Mouse (Mus musculus): ENCODE results near the gene Hoxd12.

Gene Hoxd12

GRCm38 (mm10) chr2:74693432-74693827, 18.6 kb downstream of the Hoxd12 start:
- no peak for DNase-seq (ENCODE audit: low read depth in 1 of 2, low spot score in 2 of 2)

- no peak for DNase-seq (ENCODE audit: low read depth in 1 of 2, low spot score in 2 of 2)
Measured at GRCm38 (mm10) chr2:74694066-74694465, 19.3 kb downstream of the Hoxd12 start.

GRCm38 (mm10) chr2:74695383-74695782, 20.6 kb downstream of the Hoxd12 start:
- DNase-seq (ENCODE audit: low read depth in 1 of 2, low spot score in 2 of 2): no peak

- no peak for DNase-seq (ENCODE audit: low read depth in 1 of 2, low spot score in 2 of 2)
Measured at GRCm38 (mm10) chr2:74695813-74696430, 21.1 kb downstream of the Hoxd12 start.

GRCm38 (mm10) chr2:74696442-74697335, 21.9 kb downstream of the Hoxd12 start:
- DNase-seq (ENCODE audit: low read depth in 1 of 2, low spot score in 2 of 2): no peak

GRCm38 (mm10) chr2:74697567-74698121, 22.8 kb downstream of the Hoxd12 start, which contains the start of gene Hoxd9:
Hoxd9 (plus strand) TSS chr2:74697727.
- no peak for DNase-seq (ENCODE audit: low read depth in 1 of 2, low spot score in 2 of 2)

GRCm38 (mm10) chr2:74698201-74699052, 23.6 kb downstream of the Hoxd12 start:
- no peak for DNase-seq (ENCODE audit: low read depth in 1 of 2, low spot score in 2 of 2)

GRCm38 (mm10) chr2:74699053-74699430, 24.2 kb downstream of the Hoxd12 start:
- DNase-seq (ENCODE audit: low read depth in 1 of 2, low spot score in 2 of 2): no peak

GRCm38 (mm10) chr2:74699664-74700545, 25.1 kb downstream of the Hoxd12 start:
- no peak for DNase-seq (ENCODE audit: low read depth in 1 of 2, low spot score in 2 of 2)

- no peak for DNase-seq (ENCODE audit: low read depth in 1 of 2, low spot score in 2 of 2)
Measured at GRCm38 (mm10) chr2:74700546-74701112, 25.8 kb downstream of the Hoxd12 start.

GRCm38 (mm10) chr2:74701949-74702819, 27.4 kb downstream of the Hoxd12 start:
- DNase-seq (ENCODE audit: low read depth in 1 of 2, low spot score in 2 of 2): no peak

- DNase-seq (ENCODE audit: low read depth in 1 of 2, low spot score in 2 of 2): no peak
Measured at GRCm38 (mm10) chr2:74702820-74703219, 28.0 kb downstream of the Hoxd12 start.

- DNase-seq (ENCODE audit: low read depth in 1 of 2, low spot score in 2 of 2): no peak
Measured at GRCm38 (mm10) chr2:74703317-74703716, 28.5 kb downstream of the Hoxd12 start.

- no peak for DNase-seq (ENCODE audit: low read depth in 1 of 2, low spot score in 2 of 2)
Measured at GRCm38 (mm10) chr2:74703720-74704392, 29.0 kb downstream of the Hoxd12 start.

- no peak for DNase-seq (ENCODE audit: low read depth in 1 of 2, low spot score in 2 of 2)
Measured at GRCm38 (mm10) chr2:74704393-74704998, 29.7 kb downstream of the Hoxd12 start, which contains the start of gene Hoxd8. Hoxd8 (plus strand) TSS chr2:74704615.

GRCm38 (mm10) chr2:74704999-74705466, 30.2 kb downstream of the Hoxd12 start:
- no peak for DNase-seq (ENCODE audit: low read depth in 1 of 2, low spot score in 2 of 2)

GRCm38 (mm10) chr2:74705467-74706089, 30.8 kb downstream of the Hoxd12 start:
- no peak for DNase-seq (ENCODE audit: low read depth in 1 of 2, low spot score in 2 of 2)

Measured in monocyte, adult 2 months (primary cell).